In the genomic region with DNA sequence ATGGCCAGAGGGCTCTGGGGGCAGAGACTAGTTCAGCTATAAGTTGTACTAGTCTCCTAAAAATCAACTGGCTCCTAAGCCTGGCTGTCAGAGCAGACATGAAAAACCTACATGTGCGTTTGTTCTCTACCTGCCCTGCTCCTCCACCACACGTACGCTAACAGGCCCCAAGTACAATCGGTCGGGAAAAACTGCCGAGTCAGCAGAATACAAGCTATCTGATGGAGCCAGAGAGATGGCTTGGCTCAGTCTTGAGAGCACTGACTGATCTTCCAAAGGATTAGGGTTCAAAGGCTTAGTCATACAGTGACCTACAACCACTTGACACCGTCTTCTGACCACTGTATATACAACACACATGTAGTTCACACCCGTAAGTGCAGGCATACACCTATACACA, we compare ENCODE assay signal across 23 mouse cellular contexts.
"Had no signal": no experiment of that assay in that cellular context is flagged by ENCODE, and none has a peak within 500 bp of the region (broad histone marks: within the 10 kb centered on the region; RNA-seq: fewer than 3 reads in every experiment).

No protein-coding gene starts in this region.

- H3K4me1 ChIP-seq: heart, embryonic 13.5 days; heart, embryonic 15.5 days; limb, embryonic 12.5 days had no signal

- H3K4me3 ChIP-seq: heart, adult 2 months; heart, embryonic 13.5 days; heart, embryonic 15.5 days; hindbrain, embryonic 13.5 days; hindbrain, embryonic 15.5 days; layer of hippocampus, adult 2 months; left cerebral cortex, adult 2 months; limb, embryonic 10.5 days; limb, embryonic 12.5 days had no signal

- H3K4me2 ChIP-seq: heart, embryonic 11.5 days; heart, embryonic 13.5 days; heart, embryonic 15.5 days; hindbrain, embryonic 13.5 days; hindbrain, embryonic 15.5 days; limb, embryonic 12.5 days had no signal

- H3K9ac ChIP-seq: heart, embryonic 13.5 days; heart, embryonic 15.5 days; hindbrain, embryonic 13.5 days; hindbrain, embryonic 15.5 days; limb, embryonic 12.5 days had no signal

- ATAC-seq: hindbrain, postnatal 0 days; intestine, embryonic 16.5 days had no signal

- H3K27me3 ChIP-seq: heart, embryonic 13.5 days; heart, embryonic 15.5 days; hindbrain, embryonic 13.5 days; hindbrain, embryonic 15.5 days; limb, embryonic 12.5 days had no signal

- H3K36me3 ChIP-seq: heart, embryonic 13.5 days; heart, embryonic 15.5 days; hindbrain, embryonic 13.5 days; hindbrain, embryonic 15.5 days; limb, embryonic 10.5 days; limb, embryonic 12.5 days had no signal

- H3K9me3 ChIP-seq: heart, embryonic 15.5 days; hindbrain, embryonic 13.5 days; hindbrain, embryonic 15.5 days; limb, embryonic 10.5 days; limb, embryonic 12.5 days had no signal

- DNase-seq: gastrocnemius, postnatal 14 days; gastrocnemius, postnatal 36 days; heart, adult 11 months; heart, adult 2 months; heart, postnatal 14 days; heart, postnatal 36 days; kidney, adult 11 months; kidney, adult 2 months; kidney, adult 9 months; kidney, postnatal 10 days; kidney, postnatal 25 days; kidney, postnatal 4 days had no signal

- H3K27ac ChIP-seq: heart, adult 2 months; heart, embryonic 13.5 days; heart, embryonic 15.5 days; hindbrain, embryonic 13.5 days; hindbrain, embryonic 15.5 days; hindbrain, postnatal 0 days; layer of hippocampus, adult 2 months; left cerebral cortex, adult 2 months; limb, embryonic 10.5 days; limb, embryonic 12.5 days had no signal
